Mouse (Mus musculus) adipose tissue, adult 10 weeks (tissue): ENCODE data around the gene Tmem44. TPM values are rescaled to one million over a fixed set of nuclear protein-coding genes. Genes with fewer than 3 reads are reported as not detected.

Experiments
- polyA plus RNA-seq: library from polyadenylated mRNA; stranded (reverse); fragments of 350-450 nt; fragmentation: Illumina TruSeq; extraction: RNeasy Lipid Tissue Mini Kit (QIAGEN cat#74804); gene quantifications from one replicate; pipeline ENCODE4 v1.2.3, GENCODE M21; 2014; ENCODE audit warnings: low read depth, low replicate concordance

Tmem44 gene
- polyA plus RNA-seq, result 6.9 TPM

DNA sequence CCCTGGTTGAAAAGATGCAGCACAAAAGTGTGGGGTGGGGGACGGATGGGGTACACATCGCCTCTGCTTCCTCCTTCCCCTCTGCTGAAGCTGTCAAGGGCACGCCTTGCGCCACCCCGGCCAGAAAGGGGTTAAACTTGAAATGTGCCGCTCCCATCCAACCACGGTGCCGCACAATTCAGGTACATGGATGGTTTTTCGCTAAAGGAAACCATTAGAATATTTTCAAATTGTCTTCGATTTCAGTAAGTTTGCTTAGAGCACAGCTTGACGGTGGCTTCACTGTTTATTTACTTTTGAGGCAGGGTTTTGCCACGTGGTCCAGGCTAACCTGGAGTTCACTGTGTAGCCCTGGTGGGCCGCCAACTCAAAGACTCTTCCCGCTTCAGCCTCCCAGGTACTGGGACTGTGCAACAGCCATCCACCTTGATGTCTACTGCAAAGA, at the start of gene Tmem44:
Gene Tmem44 (minus strand): TSS at position 95 of the 445 bp plus-strand sequence.

GRCm38 (mm10) chr16:30599491-30600268, 49.0 kb upstream of the Tmem44 start, which contains the start of gene Fam43a:
TSS of gene Fam43a (plus strand) at chr16:30599723.

DNA sequence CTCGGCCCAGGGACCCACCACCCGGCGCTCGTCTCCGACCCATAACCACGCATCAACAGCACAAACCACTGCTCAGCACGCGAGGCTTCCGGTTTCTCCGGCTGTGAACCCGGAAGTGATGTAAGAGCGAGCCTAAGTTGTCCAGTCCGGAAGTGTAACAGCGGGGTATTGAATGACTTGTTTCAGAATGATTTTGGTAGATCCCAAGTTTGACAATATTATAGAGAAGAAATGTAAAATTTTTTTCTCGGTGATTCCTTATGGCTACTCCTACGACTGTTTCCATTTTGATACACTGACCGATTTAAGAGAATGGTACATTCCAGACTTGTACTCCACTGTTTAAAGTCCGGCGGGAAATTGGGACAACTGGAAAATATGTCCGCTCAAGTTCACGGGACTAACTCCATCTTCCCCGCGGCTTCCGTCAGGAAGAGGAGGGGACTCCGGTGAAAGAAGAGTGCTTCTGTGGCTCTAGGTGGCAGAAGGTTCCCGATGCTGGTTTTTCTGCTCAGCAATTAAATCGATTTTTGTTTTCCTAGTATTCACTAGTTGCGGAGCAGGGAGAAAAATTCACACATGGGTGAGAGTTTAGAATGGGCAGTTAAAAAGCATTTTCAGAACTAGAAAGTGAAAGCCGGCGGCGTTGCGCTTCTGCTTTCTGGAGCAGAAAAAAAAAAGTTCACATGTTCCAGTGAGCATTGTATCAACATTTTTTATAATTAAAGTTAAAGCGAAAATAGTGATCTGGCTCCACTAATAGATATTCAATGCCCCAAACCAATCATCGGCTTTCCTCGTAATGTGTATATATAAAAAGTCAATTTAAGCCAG, 37.1 kb upstream of the Tmem44 start, which contains the start of gene Lsg1:
Gene Lsg1 (minus strand): TSS at position 99 of the 834 bp plus-strand sequence.

Other genes with a start within 250 kb of the Tmem44 start
- 0.17 TPM for gene Gp5, start 240.1 kb downstream of the Tmem44 start, polyA plus RNA-seq
- 23.1 TPM for gene Atp13a3, start 144.9 kb downstream of the Tmem44 start, polyA plus RNA-seq
- gene Lsg1, start 36.8 kb upstream of the Tmem44 start, polyA plus RNA-seq, result 19.1 TPM
- 15.1 TPM for gene Fam43a, start 48.9 kb upstream of the Tmem44 start, polyA plus RNA-seq